Mouse (Mus musculus) neural tube, embryonic 14.5 days (tissue): ENCODE data around the gene Orm3. TPM values are rescaled to one million over a fixed set of nuclear protein-coding genes. Genes with fewer than 3 reads are reported as not detected.

Source experiments
- ATAC-seq: fragments of 200-750 bp; cut with Nextera tagmentation; 2 replicates; pipeline ENCODE4 v1.8.0; 2017; ENCODE audit warnings: low read depth, mild to moderate bottlenecking, moderate TSS enrichment, moderate library complexity
- H3K27ac ChIP-seq: fragments of 300-500 bp; sonication (generic); 2 replicates; pipeline ENCODE4 v1.5.1; 2014; ENCODE audit warnings: low read depth, mild to moderate bottlenecking, control low read depth, low read length, moderate library complexity, mixed read lengths
- H3K27me3 ChIP-seq: fragments of 300-500 bp; sonication (generic); 2 replicates; pipeline ENCODE4 v1.6.1; 2014; ENCODE audit warnings: low read length; ENCODE audit not compliant: control insufficient read depth, insufficient read depth
- H3K36me3 ChIP-seq: fragments of 300-500 bp; sonication (generic); 2 replicates; pipeline ENCODE4 v1.6.1; 2014; ENCODE audit warnings: low read length, mixed read lengths; ENCODE audit not compliant: control insufficient read depth, insufficient read depth
- H3K4me1 ChIP-seq: fragments of 300-500 bp; sonication (generic); 2 replicates; pipeline ENCODE4 v1.6.1; 2014; ENCODE audit warnings: low read length; ENCODE audit not compliant: control insufficient read depth, insufficient read depth
- H3K4me2 ChIP-seq: fragments of 300-500 bp; sonication (generic); 2 replicates; pipeline ENCODE4 v1.6.1; 2014; ENCODE audit warnings: mild to moderate bottlenecking, low read depth, low read length, control low read depth
- H3K4me3 ChIP-seq: fragments of 300-500 bp; sonication (generic); 2 replicates; pipeline ENCODE4 v1.5.1; 2014; ENCODE audit warnings: low read depth, low read length, control low read depth, mixed read lengths
- H3K9ac ChIP-seq: fragments of 300-500 bp; sonication (generic); replicated peaks from 2 replicates; pipeline ENCODE4 v1.6.1; 2014; ENCODE audit warnings: low read depth, mild to moderate bottlenecking, control low read depth, low read length, mixed read lengths
- H3K9me3 ChIP-seq: fragments of 300-500 bp; sonication (generic); 2 replicates; pipeline ENCODE4 v1.6.1; 2016; ENCODE audit warnings: low read length; ENCODE audit not compliant: control insufficient read depth
- WGBS: fragments of 180-500 bp; shearing (Covaris S2); extraction: QIAGEN DNeasy Blood & Tissue Kit; methylation state at CpG from one replicate; pipeline ENCODE4 v1.1.7; 2014; 5-methylcytosine and 5-hydroxymethylcytosine counted together
- polyA plus RNA-seq: library from polyadenylated mRNA; unstranded; fragments of >200 nt; fragmentation: Nextera tagmentation; extraction: Ambion mirVana; gene quantifications from 2 replicates; pipeline ENCODE4 v1.2.1, GENCODE M21; 2014

The Orm3 gene
- polyA plus RNA-seq, 1 experiment from 2014 or later = not detected

GRCm38 (mm10) chr4:63377483-63377882, 21.5 kb downstream of the Orm3 start:
- no peaks in the 10 kb centered on the region for H3K4me1 ChIP-seq
- H3K27me3 ChIP-seq = no peaks in the 10 kb centered on the region
- no peak overlapping the region for H3K27ac ChIP-seq
- H3K36me3 ChIP-seq = peaks cover 10% of the 10 kb centered on the region
- H3K4me3 ChIP-seq = no peak overlapping the region
- H3K4me2 ChIP-seq = no peak overlapping the region
- WGBS = 66% methylated on average over 7 of the region's 7 CpGs
- H3K9me3 ChIP-seq = no peaks in the 10 kb centered on the region
- ATAC-seq = no peak
- H3K9ac ChIP-seq = no peak overlapping the region

GRCm38 (mm10) chr4:63382676-63383369, 26.9 kb downstream of the Orm3 start:
- peaks cover 6% of the 10 kb centered on the region; the same call in 1 of the 2 replicates for H3K36me3 ChIP-seq
- 93% methylated on average over 4 of the region's 4 CpGs for WGBS

GRCm38 (mm10) chr4:63383474-63383873, 27.5 kb downstream of the Orm3 start:
- Histone ChIP-seq H3K4me1 (no peaks in the 10 kb centered on the region), H3K4me3 (no peak overlapping the region), H3K36me3 (peaks cover 4% of the 10 kb centered on the region; the same call in 1 of the 2 replicates), H3K4me2 (no peak overlapping the region), H3K27me3 (no peaks in the 10 kb centered on the region), H3K27ac (no peak overlapping the region), H3K9ac (no peak overlapping the region), H3K9me3 (no peaks in the 10 kb centered on the region)
- 63% methylated on average over 12 of the region's 12 CpGs for WGBS
- ATAC-seq = no peak

More at GRCm38 (mm10) chr4:63382676-63383369, 26.9 kb downstream of the Orm3 start:
- H3K4me2 ChIP-seq = no peak overlapping the region
- H3K27me3 ChIP-seq = no peaks in the 10 kb centered on the region
- H3K4me3 ChIP-seq = no peak overlapping the region
- H3K9ac ChIP-seq = no peak overlapping the region
- H3K9me3 ChIP-seq = no peaks in the 10 kb centered on the region
- no peaks in the 10 kb centered on the region for H3K4me1 ChIP-seq
- H3K27ac ChIP-seq = no peak overlapping the region
- ATAC-seq = no peak

GRCm38 (mm10) chr4:63384262-63384661, 28.3 kb downstream of the Orm3 start:
- no peak for ATAC-seq
- Histone ChIP-seq H3K4me1 (peaks cover 6% of the 10 kb centered on the region), H3K27me3 (no peaks in the 10 kb centered on the region), H3K4me2 (no peak overlapping the region), H3K27ac (no peak overlapping the region), H3K9ac (no peak overlapping the region), H3K9me3 (no peaks in the 10 kb centered on the region), H3K4me3 (no peak overlapping the region), H3K36me3 (no peaks in the 10 kb centered on the region; the same call in 1 of the 2 replicates)
- 92% methylated on average over 4 of the region's 4 CpGs for WGBS

GRCm38 (mm10) chr4:63385253-63385652, 29.3 kb downstream of the Orm3 start:
- no peak overlapping the region for H3K4me2 ChIP-seq
- no peaks in the 10 kb centered on the region for H3K9me3 ChIP-seq
- peaks cover 16% of the 10 kb centered on the region for H3K4me1 ChIP-seq
- H3K36me3 ChIP-seq = no peaks in the 10 kb centered on the region; the same call in 1 of the 2 replicates
- no peak for ATAC-seq
- 96% methylated on average over 3 of the region's 3 CpGs for WGBS
- H3K27me3 ChIP-seq = no peaks in the 10 kb centered on the region
- no peak overlapping the region for H3K27ac ChIP-seq
- H3K9ac ChIP-seq = no peak overlapping the region
- H3K4me3 ChIP-seq = no peak overlapping the region

- Histone ChIP-seq H3K27ac (no peak overlapping the region), H3K27me3 (no peaks in the 10 kb centered on the region), H3K9ac (no peak overlapping the region), H3K4me2 (no peak overlapping the region), H3K4me3 (no peak overlapping the region), H3K36me3 (no peaks in the 10 kb centered on the region), H3K9me3 (no peaks in the 10 kb centered on the region), H3K4me1 (peaks cover 16% of the 10 kb centered on the region)
- ATAC-seq = no peak
- WGBS = 82% methylated on average over 11 of the region's 11 CpGs
Measured at GRCm38 (mm10) chr4:63385784-63386183, 29.8 kb downstream of the Orm3 start.

GRCm38 (mm10) chr4:63388029-63388428, 32.1 kb downstream of the Orm3 start:
- H3K4me3 ChIP-seq = no peak overlapping the region
- no peak overlapping the region for H3K4me2 ChIP-seq
- no peaks in the 10 kb centered on the region for H3K9me3 ChIP-seq
- no peak overlapping the region for H3K9ac ChIP-seq
- peaks cover 16% of the 10 kb centered on the region for H3K4me1 ChIP-seq
- no peak for ATAC-seq
- WGBS = 62% methylated on average over 6 of the region's 6 CpGs
- no peaks in the 10 kb centered on the region for H3K36me3 ChIP-seq
- no peaks in the 10 kb centered on the region for H3K27me3 ChIP-seq
- H3K27ac ChIP-seq = no peak overlapping the region

GRCm38 (mm10) chr4:63389121-63389886, 33.3 kb downstream of the Orm3 start:
- Histone ChIP-seq H3K36me3 (no peaks in the 10 kb centered on the region), H3K4me1 (peaks cover 16% of the 10 kb centered on the region), H3K27ac (no peak overlapping the region), H3K9ac (0 out of 2 replicates have a peak overlapping the region, but pooled peaks have one; percentile 2), H3K4me2 (no peak overlapping the region), H3K4me3 (no peak overlapping the region), H3K9me3 (no peaks in the 10 kb centered on the region), H3K27me3 (no peaks in the 10 kb centered on the region)
- 18% methylated on average over 8 of the region's 8 CpGs for WGBS
- ATAC-seq = peak; percentile 47; the same call in 1 of the 2 replicates
